Mouse (Mus musculus): ENCODE data around the gene Zfp800.

The Zfp800 gene

DNA sequence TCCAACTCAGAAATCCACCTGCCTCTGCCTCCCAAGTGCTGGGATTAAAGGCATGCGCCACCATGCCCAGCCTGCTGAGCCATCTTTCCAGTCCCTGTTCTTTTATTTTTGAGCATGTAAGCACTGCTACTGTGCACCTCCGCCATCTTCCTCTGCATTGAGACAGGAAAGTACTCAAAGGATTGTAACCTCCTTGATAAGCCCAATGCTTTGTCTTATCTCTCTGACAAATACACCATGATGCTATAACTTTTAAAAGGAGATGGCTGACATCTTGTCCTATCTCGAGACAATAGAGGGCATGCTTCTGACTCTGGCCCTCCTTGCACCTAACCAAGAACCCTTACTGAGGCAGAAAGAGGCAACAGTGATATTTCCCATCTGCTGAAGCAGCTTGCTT is 88.9 kb downstream of the Zfp800 start:
- no peak for DNase-seq

DNA sequence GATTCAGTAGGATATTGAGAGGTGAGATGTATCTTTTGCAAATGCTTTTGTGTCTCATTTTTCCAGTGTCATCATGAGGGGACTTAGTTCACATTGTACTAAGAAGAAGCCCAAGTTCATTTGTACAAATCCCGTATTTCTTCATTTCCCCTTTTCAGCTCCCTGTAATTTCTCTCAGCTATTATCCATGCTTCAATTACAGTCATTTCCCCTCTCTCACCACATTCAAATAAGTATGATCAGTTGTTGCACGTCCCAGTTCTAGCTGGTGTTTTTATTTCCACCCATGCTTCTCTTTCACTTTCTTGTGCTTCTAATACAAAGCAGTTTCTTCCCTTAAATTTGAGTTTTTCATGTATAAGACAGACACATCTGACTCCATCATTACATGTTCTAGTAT is 91.1 kb downstream of the Zfp800 start:
- no peak for DNase-seq

- no peak for DNase-seq
These were observed 101.5 kb downstream of the Zfp800 start for GRCm38 (mm10) chr6:28296306-28296705.

GRCm38 (mm10) chr6:28295581-28295980 is 102.2 kb downstream of the Zfp800 start:
- no peak for DNase-seq

DNA sequence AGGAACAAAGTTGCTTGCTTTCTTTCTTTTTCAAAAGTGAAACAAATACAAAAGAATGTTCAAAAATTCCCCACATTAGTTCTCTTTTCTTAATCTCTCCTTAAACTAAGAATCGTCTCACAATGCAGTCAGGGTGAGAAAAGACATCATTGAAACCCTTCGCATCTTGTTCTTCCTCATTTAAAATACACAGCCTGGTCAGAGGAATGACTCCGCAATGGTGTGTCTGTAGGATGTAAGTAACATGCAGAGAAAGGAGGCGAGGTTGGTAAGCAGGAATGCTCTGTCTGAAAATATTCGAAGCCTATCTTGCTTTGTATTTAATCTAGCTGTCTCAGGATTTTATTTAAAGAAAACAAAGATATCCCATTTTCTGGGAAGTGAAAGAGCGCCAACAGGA is 105.0 kb downstream of the Zfp800 start:
- DNase-seq = no peak

DNA sequence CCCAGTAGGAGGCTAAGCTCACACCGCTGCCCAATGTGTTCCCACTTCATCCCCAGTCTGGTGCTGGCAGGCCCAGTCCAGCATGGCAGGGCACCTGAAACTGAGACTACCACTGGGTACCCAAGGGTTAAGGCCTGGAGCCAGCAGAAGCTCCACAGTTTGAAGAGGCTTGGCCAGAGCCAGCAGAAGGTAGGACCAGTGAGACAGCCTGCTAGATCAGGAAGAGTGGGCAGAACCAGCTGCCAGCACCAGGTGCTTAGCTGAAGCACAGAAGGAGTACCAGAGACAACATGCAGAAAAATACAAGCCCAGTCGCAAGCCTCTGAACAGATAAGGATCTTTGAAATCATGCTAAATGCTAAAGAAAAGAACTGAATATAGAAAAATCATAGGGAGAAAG is 117.9 kb downstream of the Zfp800 start:
- DNase-seq = no peak

DNA sequence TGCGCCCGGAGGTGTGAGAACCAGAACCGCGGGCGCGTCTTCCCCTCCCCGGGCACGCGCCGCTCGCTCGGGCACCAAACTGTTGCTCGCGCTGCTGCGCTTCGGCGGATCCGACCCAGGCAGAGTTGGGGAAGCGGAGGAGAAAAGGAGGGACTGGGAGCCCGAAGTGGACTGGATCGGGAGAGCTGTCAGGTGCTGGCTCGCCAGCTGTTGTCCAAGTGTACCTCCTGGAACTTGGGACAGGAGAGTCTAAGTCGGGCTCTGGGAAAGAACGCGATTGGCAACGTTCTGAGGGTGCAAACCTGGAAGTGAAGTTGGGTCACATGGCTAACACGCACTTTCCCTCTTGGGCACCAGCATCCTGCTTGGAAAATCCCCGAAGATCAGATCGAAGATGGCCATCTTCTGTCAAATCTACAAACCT is 135.6 kb downstream of the Zfp800 start:
- peak in 1 of 2 experiments; percentile 57 for DNase-seq

GRCm38 (mm10) chr6:28261307-28262197 is 136.3 kb downstream of the Zfp800 start:
- DNase-seq = peak; percentile 93 to 95

DNA sequence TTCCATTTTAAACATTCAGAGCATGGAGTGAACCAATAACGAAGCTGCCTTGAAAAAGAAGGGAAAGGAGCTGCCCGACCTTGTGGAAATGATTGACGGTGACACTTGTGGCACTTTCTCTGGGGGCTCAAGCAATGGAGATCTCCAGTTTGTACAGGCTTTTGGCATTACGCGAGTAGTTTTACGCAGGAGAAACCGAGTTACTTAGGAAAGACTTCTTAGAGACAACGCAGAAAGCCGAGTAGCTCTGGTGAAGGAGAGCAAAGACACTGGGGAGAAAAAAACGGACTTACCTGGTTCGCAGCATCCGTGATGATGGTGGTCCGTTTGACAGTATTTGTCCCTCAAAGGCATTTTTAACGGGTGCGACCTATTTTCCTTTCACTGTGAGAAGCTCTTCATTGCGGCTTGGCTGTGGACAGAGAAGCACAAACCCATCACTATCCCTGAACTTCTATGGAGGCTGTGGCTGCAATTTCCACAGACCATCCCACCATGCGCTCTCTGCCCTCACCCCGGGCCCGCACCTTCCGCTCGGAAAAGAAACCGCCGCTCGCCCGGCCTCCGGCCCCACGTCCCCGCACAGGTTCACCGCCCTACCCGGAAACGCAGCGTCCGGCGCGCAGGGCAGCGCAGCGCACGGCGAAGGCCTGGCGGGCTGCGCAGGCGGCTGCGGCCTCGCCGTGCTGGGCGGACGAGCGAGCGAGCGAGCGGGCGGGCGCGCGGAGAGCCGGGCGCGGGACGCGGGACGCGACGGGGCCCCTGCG is 137.2 kb downstream of the Zfp800 start:
- DNase-seq = peak; percentile 15 to 26

GRCm38 (mm10) chr6:28259750-28260149 is 138.1 kb downstream of the Zfp800 start:
- DNase-seq = no peak

DNA sequence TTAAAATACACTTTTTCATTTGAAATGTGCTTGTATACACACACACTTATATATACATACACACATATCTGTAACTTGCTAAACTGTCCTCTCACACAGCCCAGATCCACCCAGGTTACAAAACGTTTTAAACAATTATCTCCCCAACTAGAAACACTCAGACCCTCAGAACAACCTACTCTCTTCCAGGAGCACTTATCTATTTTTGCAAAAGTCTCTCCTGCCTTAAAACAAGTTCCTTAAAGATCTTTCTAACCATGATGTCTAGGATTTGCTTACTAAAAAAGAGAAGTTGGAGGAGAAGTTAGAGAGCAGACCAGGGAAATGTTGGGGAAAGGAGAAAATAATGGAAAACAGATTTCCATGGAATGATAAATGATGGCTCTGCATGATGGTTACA is 139.4 kb downstream of the Zfp800 start:
- DNase-seq = no peak

- DNase-seq = no peak
These were observed 140.0 kb downstream of the Zfp800 start for GRCm38 (mm10) chr6:28257772-28258171.

DNA sequence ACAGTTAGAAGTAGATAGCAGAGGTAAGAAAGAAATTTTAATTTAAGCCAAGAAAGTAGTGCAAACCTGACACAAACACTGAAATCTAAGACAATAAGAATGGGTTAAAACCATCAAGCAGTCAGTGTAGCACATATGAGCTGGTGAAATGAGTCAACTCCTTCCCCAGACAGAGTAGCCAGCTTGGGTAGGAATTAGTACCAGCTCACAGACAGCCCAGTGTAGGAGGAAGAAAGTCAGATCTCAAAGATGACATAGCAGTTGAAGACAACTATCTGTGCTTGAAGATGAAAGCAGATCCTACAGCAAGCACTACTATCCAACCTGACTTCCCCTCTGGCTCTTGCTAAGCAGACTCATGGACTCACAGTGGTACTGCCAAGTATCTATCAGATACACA is 145.0 kb downstream of the Zfp800 start:
- no peak for DNase-seq

DNA sequence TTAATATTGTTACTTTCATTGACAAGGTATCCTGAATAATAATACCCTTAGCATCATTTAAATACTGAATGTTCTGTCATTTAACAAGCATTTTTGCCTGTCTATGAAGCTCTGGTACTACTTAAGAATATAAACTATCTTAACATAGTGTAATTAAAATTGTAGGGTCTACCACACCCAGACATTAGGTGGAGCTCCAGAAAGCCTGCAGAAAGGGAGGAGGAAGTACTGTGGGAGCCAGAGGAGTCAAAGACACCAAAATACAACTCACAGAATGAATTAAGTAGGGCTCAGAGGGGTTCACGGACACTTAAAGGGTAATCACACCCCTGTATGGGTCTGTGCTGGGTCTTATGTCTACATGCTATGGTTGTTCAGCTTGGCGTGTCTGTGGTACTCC is 149.6 kb downstream of the Zfp800 start:
- DNase-seq = no peak

GRCm38 (mm10) chr6:28232618-28233361 is 165.0 kb downstream of the Zfp800 start:
- no peak for DNase-seq

DNA sequence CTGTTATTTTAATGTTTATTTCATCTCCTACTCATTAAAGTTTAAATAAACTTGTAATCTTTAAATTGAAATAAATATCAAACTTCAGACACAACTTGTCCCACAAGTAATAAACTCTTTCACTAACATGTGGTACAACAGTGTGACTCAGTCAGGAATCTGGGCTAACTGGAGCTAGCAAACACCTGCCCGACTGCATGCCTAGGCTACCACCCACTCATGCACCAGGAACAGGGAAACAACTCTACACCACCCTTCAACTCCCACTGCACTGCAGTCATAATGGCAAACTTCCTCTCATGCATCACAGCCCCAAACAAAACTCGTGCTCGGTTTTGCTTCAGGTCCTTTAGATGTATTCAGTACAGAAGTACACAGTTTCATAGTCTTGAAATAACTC is 169.7 kb downstream of the Zfp800 start:
- DNase-seq = peak in 1 of 2 experiments; percentile 2

DNA sequence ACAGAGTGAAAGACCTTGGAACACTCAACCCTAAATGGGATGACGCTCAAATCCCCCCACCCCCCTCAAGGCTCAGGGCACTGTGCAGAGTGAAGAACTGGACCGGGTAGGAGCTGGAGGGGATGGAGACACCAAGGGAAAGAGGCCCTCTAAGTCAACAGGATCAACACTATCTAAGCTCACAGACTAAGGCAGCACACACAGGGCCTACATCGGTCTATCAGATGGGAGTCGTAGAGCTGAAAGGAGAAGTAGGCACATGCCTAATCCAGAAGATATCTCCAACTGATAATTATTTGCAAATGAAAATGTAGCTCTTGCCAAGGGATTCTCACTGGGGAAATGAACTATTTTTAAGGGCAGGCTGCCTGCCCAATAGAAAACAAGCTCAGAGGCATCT is 176.8 kb downstream of the Zfp800 start:
- no peak for DNase-seq

- DNase-seq = no peak
These were observed 179.4 kb downstream of the Zfp800 start for GRCm38 (mm10) chr6:28218386-28218785.

DNA sequence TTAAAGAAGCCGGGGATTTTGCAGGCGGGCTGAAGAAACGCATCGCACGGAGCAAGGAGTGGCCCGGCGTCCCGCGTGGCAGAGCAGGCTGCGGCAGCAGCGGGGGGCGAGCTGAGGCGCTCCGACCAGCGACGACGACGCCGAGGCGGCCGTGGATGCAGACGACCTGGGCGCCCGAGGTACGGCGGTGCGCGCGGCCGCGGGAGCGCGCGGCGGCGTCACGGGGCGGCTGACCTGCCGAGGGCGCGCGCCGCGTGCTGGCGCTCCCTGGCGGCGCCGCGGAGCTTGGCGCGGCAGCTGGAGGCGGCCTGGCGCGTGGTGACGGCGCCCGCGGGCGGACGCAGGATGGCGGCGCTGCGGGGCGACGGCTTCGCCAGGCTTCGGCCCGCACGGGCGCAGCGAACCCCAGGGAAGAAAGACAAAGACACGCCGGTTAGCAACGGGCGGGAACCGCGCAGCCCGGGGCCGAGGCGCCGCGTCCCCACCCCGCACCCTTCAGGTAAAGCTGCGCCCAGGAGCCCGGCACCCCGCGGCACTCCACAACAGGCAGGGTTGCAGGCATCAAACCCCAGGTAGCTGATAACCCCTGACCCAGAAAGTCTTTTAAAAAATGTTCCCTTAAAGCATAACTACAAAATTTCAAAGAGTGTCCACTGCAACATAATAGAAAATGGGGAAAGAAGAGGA is 182.4 kb downstream of the Zfp800 start:
- peak; percentile 49 for DNase-seq

DNA sequence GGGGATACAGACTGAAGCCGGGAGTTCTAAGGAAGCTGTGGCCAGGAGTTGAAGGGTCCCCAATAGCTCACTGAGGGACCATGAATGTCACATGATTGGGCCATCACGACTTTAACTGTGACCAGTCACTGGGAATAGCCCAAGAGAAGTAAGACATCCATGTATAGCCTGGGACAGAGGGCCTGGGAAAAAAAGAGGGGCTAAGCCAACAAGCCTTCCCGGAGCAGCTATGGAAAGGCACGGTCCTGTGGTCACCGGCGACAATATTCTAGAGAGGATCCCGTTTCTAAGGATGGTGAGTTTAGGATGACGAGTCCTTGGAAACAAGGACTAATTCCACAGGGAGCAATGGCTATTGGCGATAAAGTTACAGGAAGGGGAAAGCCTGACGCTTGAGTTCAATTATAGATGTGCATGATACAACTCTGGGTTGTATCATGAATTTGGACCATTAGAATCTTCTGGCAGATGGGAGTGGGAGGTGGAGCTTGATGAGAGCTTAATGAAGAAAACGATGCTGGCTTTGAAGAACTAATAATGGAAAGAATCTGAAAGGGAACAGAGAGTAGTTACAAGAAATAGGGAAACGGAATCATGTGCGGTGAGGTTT is 183.0 kb downstream of the Zfp800 start:
- no peak for DNase-seq

DNA sequence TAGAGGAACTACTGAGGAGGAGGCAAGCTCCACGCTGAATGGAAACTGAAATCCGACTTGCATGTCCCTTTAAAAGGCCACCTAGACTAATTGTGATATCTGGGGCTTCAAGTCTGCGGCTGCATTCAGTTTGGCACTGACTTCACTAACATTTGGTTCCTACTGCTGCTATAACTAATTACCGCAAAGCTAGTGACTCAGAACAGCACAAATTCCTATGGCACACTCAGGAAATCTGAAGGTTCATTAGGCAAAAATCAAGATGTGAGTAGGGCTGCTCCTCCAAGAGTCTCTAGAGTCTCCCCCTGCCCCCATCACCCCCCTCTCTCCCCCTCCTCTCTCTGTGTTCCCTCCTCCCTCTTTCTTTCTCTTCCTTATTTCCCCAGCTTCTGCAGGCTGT is 194.4 kb downstream of the Zfp800 start:
- no peak for DNase-seq

DNA sequence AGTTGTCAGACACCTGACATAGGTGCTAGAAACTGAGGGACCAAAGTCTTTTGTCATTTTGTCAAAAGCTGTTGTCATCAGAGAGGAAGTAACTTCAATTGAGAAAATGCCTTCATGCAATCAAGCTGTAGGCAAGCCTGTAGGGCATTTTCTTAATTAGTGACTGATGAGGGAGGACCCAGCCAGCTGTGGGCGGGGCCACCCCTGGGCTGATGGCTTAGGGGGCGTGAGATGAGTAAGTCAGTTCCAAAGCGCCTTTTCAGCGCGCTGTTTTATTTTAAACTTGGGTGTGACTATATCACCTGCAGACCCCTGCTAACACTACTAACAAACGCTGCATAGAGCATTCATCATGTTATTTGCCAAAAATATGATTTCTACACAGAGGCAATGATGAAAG is 195.0 kb downstream of the Zfp800 start:
- DNase-seq = no peak
